ENCODE assay signal across 16 mouse cellular contexts in the genomic region with DNA sequence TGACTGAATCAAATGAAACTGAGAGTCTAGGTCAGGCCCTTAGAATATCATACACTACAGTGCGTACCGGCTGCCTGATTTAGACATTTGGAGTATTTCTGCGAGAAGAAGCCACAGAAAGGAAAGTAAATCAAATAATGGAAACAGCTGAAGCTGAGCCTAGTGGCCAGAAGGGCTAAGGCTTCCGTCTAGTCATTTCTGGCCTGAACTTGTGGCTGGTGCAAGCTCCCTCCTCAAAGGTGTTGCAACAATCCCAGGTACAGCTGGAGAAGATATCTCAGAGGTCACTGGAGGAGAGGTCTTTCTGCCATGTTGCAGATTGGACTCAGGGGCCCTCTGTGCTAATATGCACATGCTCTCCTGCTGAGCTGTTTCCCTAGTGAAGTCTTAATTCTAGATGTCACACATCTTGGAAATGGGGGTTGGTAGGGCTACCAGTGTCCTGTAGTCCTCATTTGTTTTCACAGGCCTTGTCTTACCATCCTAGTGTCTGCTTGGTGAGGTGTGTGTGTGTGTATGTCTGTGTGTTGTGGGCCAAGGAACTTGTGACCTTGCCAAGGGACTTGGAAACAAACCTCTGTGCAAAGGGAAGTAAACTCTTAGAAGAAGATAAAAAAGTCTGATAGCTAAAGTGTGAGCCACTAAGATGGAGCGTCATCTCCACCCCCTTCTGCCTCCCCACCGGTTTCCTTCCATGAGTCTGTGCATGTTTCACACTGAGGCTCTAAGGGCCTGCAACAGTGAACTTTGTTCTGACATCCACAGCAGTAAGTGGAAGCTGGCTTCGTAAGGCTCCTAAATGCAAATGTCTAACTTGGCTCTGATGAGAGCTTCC.
DNase-seq lines count a peak whose midpoint lies in the region; ATAC-seq and TF ChIP-seq lines count a peak whose summit lies in the region.
"Had no signal": no experiment of that assay in that cellular context is flagged by ENCODE, and none has a peak within 500 bp of the region (broad histone marks: within the 10 kb centered on the region; RNA-seq: fewer than 3 reads in every experiment).

No protein-coding gene starts in this region.

- H3K36me3 ChIP-seq in heart, postnatal 0 days (replicated peaks; ENCODE audit: control insufficient read depth, insufficient read depth, low read length), result no peaks in the 10 kb centered on the region
- H3K36me3 ChIP-seq: embryonic facial prominence, embryonic 13.5 days; forebrain, embryonic 12.5 days; hindbrain, embryonic 13.5 days had no signal

- no peak for ATAC-seq in heart, postnatal 0 days (ENCODE audit: insufficient read depth, low read depth)
- peak; percentile 41 for ATAC-seq in megakaryocyte, adult 5-6 weeks (ENCODE audit: poor library complexity, severe bottlenecking)

- 69% methylated on average over 7 of the region's 7 CpGs for WGBS in heart, postnatal 0 days

- no peak overlapping the region for H3K4me2 ChIP-seq in heart, postnatal 0 days (ENCODE audit: low read depth, low read length)
- H3K4me2 ChIP-seq: embryonic facial prominence, embryonic 13.5 days; forebrain, embryonic 12.5 days; hindbrain, embryonic 13.5 days; liver, embryonic 13.5 days had no signal

- H3K4me3 ChIP-seq in heart, postnatal 0 days (ENCODE audit: low read depth, low read length), result no peak overlapping the region
- H3K4me3 ChIP-seq: embryonic facial prominence, embryonic 13.5 days; forebrain, embryonic 12.5 days; hindbrain, embryonic 13.5 days; liver, embryonic 13.5 days had no signal

- H3K9ac ChIP-seq in heart, postnatal 0 days (replicated peaks; ENCODE audit: low read depth, low read length), result no peak overlapping the region
- H3K9ac ChIP-seq: embryonic facial prominence, embryonic 13.5 days; forebrain, embryonic 12.5 days; hindbrain, embryonic 13.5 days; liver, embryonic 13.5 days had no signal

- no peak for TF ChIP-seq EP300 in heart, postnatal 0 days (IDR thresholded peaks at IDR 0.05; ENCODE audit: low read depth)

- no peaks in the 10 kb centered on the region for H3K27me3 ChIP-seq in heart, postnatal 0 days (ENCODE audit: control insufficient read depth, insufficient read depth, low read length)
- H3K27me3 ChIP-seq: embryonic facial prominence, embryonic 13.5 days; forebrain, embryonic 12.5 days; hindbrain, embryonic 13.5 days; liver, embryonic 13.5 days had no signal

- no peaks in the 10 kb centered on the region for H3K9me3 ChIP-seq in heart, postnatal 0 days (replicated peaks; ENCODE audit: control insufficient read depth, low read length)
- H3K9me3 ChIP-seq: embryonic facial prominence, embryonic 13.5 days; forebrain, embryonic 12.5 days; hindbrain, embryonic 13.5 days; liver, embryonic 13.5 days had no signal

- peaks cover 52% of the 10 kb centered on the region for H3K4me1 ChIP-seq in heart, postnatal 0 days (ENCODE audit: control insufficient read depth, insufficient read depth)
- H3K4me1 ChIP-seq: forebrain, embryonic 12.5 days; hindbrain, embryonic 13.5 days had no signal

- TF ChIP-seq CTCF in heart, postnatal 0 days (IDR thresholded peaks at IDR 0.05; ENCODE audit: low read depth), result no peak

- DNase-seq in heart, postnatal 0 days (ENCODE audit: low spot score), result no peak
- DNase-seq in heart, adult 18-20 months, result no peak
- peak; percentile 67 for DNase-seq in CD4-positive, CD25-positive, alpha-beta regulatory T cell, adult 2 months (ENCODE audit: low read depth, low spot score)
- DNase-seq in T-cell, adult 2 months (ENCODE audit: low spot score), result peak; percentile 54
- DNase-seq in cerebellum, postnatal 14 days, result no peak
- no peak for DNase-seq in urinary bladder, postnatal 25 days (ENCODE audit: low spot score)
- DNase-seq: cerebellum, postnatal 10 days; kidney, postnatal 14 days; layer of hippocampus, postnatal 36 days; liver, embryonic 13.5 days; lung, postnatal 4 days; spleen, adult 18-20 months had no signal

- peak overlapping the region; percentile 11; the same call in 1 of the 2 replicates for H3K27ac ChIP-seq in heart, postnatal 0 days (ENCODE audit: low read depth)
- H3K27ac ChIP-seq: embryonic facial prominence, embryonic 13.5 days; forebrain, embryonic 12.5 days; hindbrain, embryonic 13.5 days; liver, embryonic 13.5 days had no signal

Comparison
In these comparisons a context has a peak if more than half of its experiments do, and no peak if none do; other contexts are left out.
1. DNase-seq: peak in CD4-positive, CD25-positive, alpha-beta regulatory T cell, adult 2 months (single experiment) and T-cell, adult 2 months (single experiment); none in heart, postnatal 0 days (single experiment), heart, adult 18-20 months (0 of 2), cerebellum, postnatal 14 days (0 of 2) and urinary bladder, postnatal 25 days (single experiment).